Mouse (Mus musculus): ENCODE measurements around the gene Ptpn7. TPM values are rescaled to one million over a fixed set of nuclear protein-coding genes. Genes with fewer than 3 reads are reported as not detected.
"Not testable (repeated sequence)": the region's sequence is repeated elsewhere in the genome, so short reads cannot be mapped to it uniquely, and the experiment has no call there.

The Ptpn7 gene
- total RNA-seq (2021) = 1 to 10 TPM; 1.6 to 1.8 TPM
- 2.6 and 2.7 TPM in 2 replicates for polyA plus RNA-seq (2012; rRNA removed)
- long read RNA-seq, partial matches to known transcripts = 2 of 5 reads
- long read RNA-seq, other reads (novel, unspliced or antisense) = 1 of 5 reads

DNA sequence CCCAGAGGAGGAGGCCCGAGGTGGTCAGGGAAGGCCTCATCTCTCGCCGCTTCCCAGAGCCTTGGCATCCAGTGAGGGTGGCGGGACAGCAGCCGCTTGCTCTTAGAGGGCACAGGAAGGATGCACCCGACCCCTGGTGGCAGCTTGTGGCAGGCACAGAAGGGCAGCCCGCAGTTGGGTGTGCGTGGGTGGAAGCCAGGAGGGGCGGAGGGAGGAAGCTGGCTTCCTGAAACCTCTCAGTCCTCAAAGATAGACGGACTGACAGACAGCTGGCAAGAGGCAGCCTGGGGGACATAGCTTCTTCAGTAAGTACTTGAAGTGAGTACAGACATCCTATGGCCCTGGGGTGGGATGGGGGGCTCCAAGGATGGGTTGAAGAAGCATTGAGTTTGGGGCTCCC, at the start of gene Ptpn7:
Ptpn7 (plus strand) TSS at position 228 of the 400 bp plus-strand sequence.
- peak; percentile 81 for DNase-seq

DNA sequence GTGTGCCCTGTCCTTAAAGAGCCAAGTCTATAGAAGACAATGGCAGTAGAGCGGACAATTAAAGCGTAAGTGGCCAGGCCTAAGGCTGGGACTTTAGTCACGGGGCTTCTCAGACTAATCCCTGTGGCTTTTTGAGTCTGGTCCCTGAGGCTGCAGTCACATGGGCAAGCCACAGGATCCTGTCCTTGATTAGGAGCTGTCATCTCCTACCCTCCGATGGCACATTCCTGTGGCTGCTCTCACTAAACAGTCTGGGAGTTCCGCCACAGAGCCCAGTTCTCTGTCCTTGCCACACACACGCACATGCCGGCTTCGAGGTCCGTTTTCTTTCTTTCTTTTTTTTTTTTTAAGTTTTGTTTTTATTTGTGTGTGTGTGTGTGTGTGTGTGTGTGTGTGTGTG, 49.0 kb upstream of the Ptpn7 start:
- peak; percentile 62 for DNase-seq

DNA sequence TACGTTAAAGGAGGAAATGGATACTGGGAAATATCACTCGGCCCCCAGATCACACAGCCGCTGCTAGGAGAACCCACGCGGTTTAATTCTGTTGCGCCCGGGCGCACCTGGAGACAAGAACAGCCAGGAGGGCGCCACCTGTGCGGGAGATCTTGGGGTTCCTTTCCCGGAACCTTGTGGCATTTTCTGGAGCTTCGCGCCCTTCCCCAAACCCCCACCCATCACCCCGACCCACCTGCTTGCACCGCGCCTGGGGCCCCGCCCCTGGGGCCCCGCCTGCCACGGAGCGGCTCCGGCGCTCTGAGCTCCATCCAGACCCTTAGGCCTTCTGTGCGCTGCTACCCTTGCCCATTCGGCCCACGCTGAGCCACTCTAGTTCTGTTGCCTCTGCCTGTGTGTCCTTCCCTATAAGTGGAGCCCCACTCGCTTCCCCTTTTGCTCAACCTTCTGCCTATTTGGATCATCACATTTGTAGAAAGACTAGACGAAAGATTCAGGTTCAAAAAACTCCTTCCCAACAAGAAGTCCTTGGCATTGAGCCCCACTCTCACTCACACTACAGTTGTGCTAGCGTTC, 47.1 kb upstream of the Ptpn7 start:
- no peak for DNase-seq

DNA sequence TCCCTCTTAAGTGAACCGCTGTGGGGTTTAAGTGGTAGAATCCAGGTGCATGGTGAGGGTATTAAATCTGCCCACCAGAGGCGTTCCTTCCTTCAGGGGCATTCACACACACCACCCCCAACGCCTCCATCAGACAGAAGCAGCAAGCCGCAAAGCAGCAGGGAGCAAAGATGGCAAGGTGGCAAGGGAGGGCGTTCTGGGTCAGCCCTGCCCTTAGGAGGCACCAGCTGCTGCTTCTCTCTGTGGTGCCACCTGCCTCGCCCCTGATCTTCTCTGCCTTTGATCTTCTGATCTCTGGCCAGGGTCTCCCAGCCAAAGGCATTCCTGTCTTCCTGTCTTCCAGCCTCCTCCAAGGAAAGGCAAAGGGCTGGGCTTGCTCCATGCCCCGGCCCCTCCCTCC, 46.5 kb upstream of the Ptpn7 start:
- no peak for DNase-seq

DNA sequence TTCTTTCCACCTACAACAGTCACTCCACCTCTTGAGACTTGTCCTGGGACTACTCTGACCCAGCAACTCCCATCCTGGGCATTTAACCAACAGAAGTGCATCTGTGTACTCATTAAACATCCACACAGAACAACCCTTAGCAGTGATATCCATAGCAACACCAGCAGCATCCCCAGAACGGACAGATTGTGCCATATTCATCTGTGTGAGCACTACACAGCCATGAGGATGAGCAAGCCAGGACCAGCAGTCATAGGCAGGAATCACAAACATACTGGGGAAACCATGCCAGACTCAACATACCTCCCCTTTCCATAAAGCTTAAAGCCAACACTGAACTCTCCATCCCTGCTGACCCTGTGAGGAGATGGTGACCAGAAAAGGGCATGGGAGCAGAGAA, 45.1 kb upstream of the Ptpn7 start:
- no peak for DNase-seq

DNA sequence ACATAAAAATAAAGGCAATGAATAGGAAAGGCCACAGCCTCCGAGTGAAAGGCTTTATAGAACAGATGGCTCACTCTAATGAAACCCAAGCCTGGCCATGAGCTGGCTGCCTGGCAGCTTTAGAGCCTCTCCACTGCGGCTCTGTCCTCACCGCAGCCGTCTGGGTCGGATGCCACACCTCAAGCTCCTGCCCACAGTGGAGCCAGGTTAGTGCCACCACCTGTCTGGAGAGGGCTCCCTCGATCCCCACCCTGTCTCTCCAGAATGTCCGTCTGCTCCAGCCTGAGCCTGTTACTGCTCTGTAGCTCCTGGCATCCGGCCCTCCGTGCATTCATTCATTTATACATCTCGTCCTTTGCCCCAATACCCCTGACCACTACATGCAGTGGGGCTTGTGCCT, 42.9 kb upstream of the Ptpn7 start:
- no peak for DNase-seq

DNA sequence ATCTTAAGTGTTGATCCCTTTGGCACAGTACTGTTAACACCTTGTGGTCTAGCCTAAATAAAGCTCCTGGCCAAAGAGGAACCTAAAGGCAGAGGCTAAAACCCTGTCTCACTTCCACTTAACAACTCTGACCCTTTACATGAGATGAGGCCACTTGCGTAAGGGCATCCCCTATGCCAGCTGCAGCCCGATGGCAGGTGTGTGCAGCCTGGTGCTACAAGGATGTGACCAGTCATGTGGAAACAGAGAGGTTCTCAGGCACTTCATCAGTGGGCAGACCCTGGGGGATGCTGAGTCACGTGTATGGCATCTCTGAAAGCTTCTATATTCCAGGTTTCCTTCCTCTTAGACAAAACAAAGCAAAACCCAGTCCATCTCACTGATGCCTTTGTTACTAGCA, 41.6 kb upstream of the Ptpn7 start:
- DNase-seq = no peak

DNA sequence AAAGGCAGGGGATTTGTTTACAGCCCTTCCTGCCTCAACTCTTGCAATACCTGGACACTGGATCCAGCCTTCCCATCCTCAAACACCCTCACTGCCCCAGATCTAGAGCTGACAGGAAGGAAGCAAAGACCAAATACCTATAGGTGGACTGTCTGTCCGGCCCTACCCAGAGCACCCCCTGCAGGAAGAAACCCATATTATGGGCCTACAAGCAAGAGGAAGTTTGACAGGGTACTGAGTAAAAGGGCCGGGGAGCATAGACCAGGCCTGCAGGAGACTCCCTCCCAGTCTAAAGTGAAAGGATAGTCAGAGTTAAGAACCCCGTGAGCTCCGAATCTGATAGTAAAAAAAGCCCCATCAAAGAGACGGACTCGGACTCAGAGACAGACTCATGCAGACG, 37.8 kb upstream of the Ptpn7 start:
- no peak for DNase-seq

DNA sequence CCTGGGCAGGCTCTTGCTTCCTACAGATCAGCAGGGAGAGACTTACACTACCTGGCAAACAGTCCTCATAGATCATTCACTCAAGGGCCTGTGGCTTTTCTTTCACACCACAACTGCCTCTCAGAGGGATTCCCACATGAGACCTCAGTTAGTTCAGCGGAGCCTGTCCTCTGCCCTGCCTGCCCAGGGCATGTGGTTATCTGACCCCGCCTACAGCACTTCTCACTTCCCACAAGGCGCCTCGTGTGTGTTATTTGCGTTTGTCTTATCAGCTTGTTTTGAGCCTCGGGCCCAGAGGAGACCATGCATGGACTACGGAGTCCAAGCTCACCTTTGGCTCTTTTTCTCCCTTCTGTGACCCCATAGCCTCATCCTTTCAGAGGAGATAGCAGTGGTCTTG, 37.3 kb upstream of the Ptpn7 start:
- no peak for DNase-seq

DNA sequence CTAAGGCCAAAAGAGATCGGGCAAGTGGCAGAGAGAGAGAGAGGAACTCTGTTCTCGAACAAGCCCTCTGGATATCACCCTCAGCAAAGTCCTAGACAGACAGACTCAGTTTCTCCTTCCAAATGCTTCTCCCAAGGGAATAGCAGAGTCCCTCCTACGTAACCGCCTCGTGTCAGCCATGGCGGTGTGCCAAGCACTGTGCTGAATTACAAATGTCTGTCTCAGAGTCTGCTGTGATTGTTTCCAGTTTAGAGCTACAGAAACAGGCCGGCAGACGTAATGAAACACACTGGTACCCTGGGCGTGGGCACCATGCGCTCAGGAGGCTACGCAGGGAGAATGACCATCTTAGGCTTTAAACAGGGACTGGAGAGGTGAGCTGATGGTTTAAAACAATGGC, 36.2 kb upstream of the Ptpn7 start:
- DNase-seq = no peak

DNA sequence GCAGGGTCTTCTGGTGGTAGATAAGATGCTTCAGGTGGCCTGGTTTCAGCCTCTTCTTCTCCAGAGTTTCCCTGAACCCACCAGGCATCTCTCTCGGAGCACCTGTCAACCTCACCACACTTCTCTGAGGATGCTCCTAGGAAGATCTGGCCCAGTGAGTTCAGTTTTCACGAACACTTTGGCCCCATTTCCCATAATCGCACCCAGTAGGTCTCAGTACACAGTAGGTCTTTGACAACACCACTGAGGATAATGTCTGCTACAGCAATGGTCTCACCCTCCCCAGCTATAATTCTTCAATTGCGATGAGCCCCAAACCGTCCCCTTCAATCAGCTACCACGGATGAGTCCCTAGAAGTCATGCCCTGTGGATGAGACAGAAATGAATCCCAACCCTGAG, 35.1 kb upstream of the Ptpn7 start:
- no peak for DNase-seq

DNA sequence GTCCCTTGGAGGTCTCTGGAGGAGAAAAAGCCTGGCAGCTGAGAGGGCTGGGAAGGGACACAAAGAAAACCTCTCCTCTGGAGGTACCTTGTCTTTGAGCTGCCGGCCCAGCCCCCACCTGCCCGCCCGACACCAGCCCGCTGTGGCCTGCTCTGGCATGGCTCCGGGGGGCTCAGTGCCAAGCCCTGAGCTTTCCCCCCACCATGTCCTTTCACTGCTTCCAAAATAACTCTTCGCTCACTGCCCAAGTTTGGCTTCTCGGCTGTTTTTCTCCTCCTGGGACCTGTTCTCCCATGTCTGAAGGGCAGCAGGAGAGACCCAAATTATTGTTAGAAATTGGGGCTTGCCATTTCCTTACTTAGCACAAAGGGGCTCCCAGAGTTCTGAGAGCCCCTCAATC, 34.1 kb upstream of the Ptpn7 start:
- DNase-seq = peak; percentile 21

DNA sequence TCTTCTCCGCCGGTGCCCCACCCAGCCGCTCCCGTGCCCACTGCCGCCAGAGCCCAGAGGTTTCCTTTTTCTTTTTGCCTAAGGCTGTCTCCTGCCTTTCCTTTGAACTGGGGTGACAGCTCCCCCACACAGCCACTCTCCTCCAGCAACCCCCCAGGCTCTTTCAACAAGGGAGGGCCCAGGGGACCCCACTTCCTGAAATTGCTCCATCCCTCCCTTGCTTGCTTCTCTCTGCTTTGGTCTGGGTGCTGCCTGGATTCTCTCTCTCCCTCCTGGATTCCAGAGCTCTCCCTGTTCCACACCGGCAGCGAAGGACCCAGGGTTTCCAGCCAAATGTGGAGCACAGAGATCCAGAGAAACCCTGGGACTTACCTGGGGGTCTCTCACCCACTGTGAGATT, 32.1 kb upstream of the Ptpn7 start:
- no peak for DNase-seq

DNA sequence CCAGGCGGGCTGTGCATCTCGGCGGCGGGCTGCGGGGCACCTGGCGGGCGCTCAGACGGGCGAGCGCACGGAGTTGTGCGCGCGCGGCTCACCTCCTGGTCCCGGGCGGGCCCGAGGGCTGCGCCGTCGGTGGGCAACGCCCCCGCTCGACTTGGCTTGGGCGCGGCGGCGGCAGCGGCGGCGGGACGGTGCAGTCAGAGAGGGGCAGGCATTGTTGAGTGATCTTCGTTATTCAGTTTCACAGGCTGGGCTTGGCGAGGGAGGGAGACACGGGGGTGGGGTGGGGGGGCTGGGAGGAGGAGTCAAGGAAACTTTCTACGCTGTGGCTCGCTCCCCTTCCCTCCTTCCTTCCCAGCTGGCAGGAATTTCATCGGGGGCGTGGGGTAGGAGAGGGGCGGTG, 27.4 kb upstream of the Ptpn7 start, which contains the start of gene Lgr6:
Lgr6 (minus strand) TSS at position 153 of the 400 bp plus-strand sequence.
- peak; percentile 23 for DNase-seq

DNA sequence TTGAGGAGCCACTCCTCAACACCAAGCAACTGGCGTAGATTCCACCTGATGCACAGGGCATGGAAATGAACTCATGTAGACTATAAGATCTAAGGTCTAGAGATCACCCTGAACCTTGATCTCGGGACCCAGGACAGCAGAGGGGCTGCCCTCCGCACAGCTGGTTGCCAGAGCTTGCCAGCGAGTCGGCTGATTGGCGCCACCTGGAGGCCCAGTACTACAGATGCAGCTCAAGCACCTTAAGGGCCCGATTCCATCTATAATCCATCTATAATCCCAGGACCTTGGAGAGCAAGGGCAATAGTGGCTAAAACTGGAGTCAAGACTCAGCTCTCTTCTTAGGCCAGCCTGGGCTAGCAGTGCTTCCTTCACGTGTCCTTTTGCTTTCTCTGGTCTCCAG, 26.5 kb upstream of the Ptpn7 start:
- peak; percentile 64 for DNase-seq

DNA sequence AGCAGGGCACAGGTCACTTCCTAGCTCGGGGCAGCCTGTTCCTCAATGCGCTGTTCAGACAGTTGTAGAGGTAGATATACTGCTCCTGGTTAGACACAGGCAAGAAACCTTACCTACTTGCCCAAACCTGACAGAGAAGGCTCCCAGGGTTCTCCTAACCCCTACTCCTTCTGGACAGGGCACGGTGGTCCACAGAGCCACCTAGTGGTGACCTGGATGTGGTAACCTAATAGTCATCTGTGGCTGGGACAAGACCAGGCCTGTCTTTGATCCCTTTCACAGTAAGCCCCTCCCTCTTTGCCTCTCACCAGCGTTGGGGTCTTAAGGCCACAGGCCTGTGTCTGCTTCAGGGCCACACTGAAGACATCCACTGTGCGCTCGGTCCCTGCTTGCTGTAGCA, 23.9 kb upstream of the Ptpn7 start:
- peak; percentile 38 for DNase-seq

DNA sequence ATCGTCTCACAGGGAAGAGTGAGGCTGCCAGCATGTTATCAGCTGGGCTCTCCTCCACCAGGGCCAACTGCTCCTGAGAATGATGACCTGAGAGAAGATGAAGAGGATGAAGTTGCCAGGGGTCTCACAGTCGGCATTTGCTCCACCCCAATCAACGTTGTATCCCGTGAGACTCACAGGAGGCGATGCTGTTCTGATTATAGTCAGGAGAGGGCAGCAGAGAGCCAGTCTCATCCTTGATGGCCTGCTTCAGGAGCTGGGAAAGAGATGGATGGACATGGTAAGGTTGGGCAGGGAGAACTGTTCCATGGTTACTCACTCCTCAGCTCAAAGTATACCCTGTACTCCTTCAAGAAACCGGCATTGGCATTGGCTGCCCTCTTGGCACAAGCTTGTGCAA, 22.4 kb upstream of the Ptpn7 start:
- DNase-seq = peak; percentile 58

DNA sequence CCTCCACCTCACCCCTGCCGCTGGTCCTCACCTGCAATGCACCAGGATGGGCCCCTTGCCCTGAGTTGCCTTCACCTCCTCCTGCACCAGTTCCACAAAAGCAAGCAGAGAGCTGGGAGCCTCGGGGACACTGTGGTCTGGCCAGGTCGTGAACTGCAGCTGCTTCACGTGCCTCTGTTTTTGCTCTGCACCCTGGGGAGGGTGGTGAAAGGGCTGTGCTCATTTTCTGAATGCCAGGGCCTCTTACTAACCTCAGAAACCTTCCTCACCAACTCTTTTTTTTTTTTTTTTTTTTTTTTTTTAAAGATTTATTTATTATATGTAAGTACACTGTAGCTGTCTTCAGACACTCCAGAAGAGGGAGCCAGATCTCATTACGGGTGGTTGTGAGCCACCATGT, 21.2 kb upstream of the Ptpn7 start:
- not testable (repeated sequence) for DNase-seq

DNA sequence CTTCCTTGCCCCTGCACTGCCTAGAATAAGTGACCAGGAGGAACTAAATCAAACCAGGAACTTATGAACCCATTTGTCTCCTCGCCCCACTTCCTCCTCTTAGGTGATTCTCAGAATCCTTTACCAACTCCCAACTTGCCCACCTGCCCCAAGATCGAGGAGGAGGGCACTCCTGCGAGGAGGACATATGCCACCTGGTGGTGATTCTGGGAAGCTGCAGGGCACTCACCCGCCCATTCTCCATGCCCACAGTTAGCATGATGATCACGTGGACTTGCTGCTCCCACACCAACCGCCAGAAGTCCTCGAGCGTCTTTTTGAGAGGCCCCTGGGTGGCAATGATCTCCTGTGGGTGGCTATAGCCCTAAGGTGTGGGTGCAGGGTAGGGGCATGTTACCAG, 19.8 kb upstream of the Ptpn7 start:
- DNase-seq = peak; percentile 52

DNA sequence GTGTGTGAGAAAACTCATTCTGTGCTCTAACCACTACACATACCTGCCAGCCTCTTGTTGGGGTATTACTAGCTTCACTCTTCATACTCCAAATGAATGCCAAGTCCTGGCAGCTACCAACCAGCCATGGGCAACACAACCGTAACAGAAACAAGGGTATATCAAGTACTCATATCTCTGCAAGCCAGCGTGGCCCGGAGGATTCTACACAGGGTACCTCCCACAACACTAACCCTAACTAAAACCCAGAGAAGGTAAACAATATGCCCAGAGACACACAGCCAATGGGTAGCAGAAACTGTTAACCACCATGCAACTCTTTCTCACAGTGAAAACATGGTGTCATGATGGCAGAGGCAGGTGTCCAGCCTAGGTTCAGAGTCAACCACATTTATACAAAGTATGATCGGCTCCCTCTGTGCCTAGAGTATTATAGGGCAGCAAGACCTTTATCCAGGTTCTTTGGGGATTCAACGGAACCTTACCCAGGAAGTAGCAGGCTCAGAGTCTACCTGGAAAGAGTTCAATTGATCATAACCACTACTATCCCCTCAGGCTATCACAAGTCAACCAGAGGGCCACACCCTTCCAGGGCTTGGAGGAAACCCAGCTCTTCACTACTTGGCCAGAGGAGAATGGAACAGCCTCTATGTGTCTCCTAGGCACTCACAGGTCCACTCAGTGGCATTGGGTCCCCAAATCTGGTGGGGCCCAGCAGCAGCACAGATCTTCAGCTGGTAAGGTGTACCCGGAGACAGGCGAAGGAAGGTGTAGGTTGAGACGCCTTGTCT, 7.7 kb upstream of the Ptpn7 start:
- DNase-seq = no peak

DNA sequence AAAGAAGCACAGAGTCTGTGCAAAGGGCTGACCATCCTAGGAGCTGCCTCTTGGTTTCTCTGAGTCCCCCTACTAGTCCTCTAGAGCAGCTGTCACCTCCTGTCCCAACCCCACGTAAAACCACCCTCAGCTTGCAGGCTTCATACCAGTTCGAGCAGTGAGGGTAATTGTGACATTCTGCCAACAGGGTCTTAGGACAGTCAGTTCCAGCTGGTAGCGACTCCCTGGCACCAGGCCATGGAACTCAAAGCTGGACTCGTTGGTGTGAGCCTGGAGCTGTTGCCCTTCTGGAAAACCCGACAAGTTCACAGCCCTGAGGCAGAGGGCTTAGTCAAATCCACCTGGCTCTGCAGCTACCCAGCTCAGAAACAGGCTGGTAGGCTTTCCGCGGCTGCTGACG, 6.5 kb upstream of the Ptpn7 start:
- no peak for DNase-seq

DNA sequence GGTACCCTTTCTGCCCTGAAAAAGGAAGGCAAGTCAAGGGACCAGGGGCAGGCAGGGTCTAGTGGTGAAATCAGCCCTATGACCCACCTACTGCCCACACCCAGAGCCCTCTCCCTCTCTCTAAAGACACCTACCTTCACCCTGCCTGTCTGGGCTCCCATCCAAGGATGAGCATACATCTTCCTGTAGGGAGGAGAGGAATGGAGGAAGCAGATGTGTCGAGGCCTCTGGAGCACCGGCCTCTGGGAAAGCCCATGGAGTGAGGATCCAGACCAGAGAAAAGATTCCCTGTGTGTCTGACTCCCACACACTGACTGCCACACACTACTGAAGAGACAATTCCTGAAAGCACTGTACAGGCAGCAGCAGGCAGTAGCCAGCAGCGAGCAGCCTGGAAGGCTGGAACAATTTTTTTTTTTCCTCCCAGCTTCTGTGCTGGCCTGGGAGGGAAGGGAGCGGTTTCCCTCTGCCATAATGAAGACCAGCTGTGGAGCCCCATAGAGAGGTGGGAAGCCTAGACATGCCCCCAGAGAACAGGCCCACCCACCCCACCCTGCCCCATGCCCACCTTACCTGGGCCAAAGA, 6.0 kb upstream of the Ptpn7 start:
- DNase-seq = no peak

DNA sequence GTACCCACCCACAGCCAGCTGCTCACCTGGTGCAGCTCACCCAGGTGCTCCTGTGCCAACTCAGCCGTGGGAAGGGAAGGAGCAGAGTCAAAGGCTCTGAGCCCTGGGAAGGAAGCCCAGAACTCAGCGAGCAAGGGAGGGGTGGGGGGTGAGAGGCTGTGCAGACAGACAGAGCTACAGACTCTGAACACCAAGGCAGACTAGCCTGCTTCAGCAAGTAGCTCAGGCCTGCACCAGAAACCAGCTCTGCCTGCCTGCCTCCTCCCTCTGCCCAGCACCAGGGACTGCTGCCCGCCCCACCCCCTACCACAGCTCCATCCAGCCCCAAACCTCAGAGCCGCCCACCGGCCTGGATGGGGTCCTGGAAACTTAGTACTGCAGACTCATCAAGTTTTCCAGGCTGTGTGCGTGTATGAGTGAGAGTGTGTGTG, 4.5 kb upstream of the Ptpn7 start:
- no peak for DNase-seq
